9 mouse cellular contexts compared by ENCODE assay signal in genomic region chr5:149329098-149329887, GRCm38 (mm10).
DNase-seq lines count a peak whose midpoint lies in the region; ATAC-seq and TF ChIP-seq lines count a peak whose summit lies in the region.
"Had no signal": no experiment of that assay in that cellular context is flagged by ENCODE, and none has a peak within 500 bp of the region (broad histone marks: within the 10 kb centered on the region; RNA-seq: fewer than 3 reads in every experiment).

No protein-coding gene starts in this region.

- DNase-seq in frontal cortex, adult 2 months (ENCODE audit: extremely low spot score in 1 of 2, low spot score in 1 of 2), result no peak
- peak; percentile 40 for DNase-seq in embryonic facial prominence, embryonic 14.5 days (ENCODE audit: low spot score)
- DNase-seq in kidney, adult 8-10 months, result peak; percentile 70 to 86
- peak; percentile 69 for DNase-seq in lung, postnatal 36 days
- DNase-seq in gastrocnemius, adult 2 months, result no peak
- no peak for DNase-seq in ovary, postnatal 10 days (ENCODE audit: low spot score)
- DNase-seq: heart, postnatal 4 days had no signal

- H3K4me3 ChIP-seq in embryonic facial prominence, embryonic 14.5 days (ENCODE audit: low read depth, low read length), result no peak overlapping the region
- no peak overlapping the region for H3K4me3 ChIP-seq in gastrocnemius, adult 2 months

- no peaks in the 10 kb centered on the region for H3K36me3 ChIP-seq in embryonic facial prominence, embryonic 14.5 days (ENCODE audit: control insufficient read depth, insufficient read depth, low read length)

- H3K27me3 ChIP-seq in embryonic facial prominence, embryonic 14.5 days (replicated peaks; ENCODE audit: control insufficient read depth, insufficient read depth, low read length), result no peaks in the 10 kb centered on the region

- no peaks in the 10 kb centered on the region for H3K9me3 ChIP-seq in embryonic facial prominence, embryonic 14.5 days (ENCODE audit: control insufficient read depth, low read length)

- 36% methylated on average over 12 of the region's 12 CpGs for WGBS in embryonic facial prominence, embryonic 14.5 days

- H3K4me2 ChIP-seq in embryonic facial prominence, embryonic 14.5 days (ENCODE audit: low read depth, low read length), result no peak overlapping the region

- H3K27ac ChIP-seq in embryonic facial prominence, embryonic 14.5 days (replicated peaks; ENCODE audit: low read depth, low read length), result no peak overlapping the region; the same call in 1 of the 2 replicates
- H3K27ac ChIP-seq in gastrocnemius, adult 2 months, result no peak overlapping the region

- ATAC-seq in frontal cortex, adult (ENCODE audit: low TSS enrichment), result peak; percentile 42; the same call in 1 of the 2 replicates
- peak; percentile 59 for ATAC-seq in embryonic facial prominence, embryonic 14.5 days (ENCODE audit: low read depth)
- no peak for ATAC-seq in granulocyte monocyte progenitor cell, adult 5-6 weeks (replicated peaks; ENCODE audit: poor library complexity, severe bottlenecking)

- no peak for TF ChIP-seq CTCF in gastrocnemius, adult 2 months (IDR thresholded peaks at IDR 0.05)

- intact Hi-C loops in gastrocnemius, adult 2 months (cut with DNase I), result no loop called here

- no peak overlapping the region for H3K9ac ChIP-seq in embryonic facial prominence, embryonic 14.5 days (ENCODE audit: low read depth, low read length)

- H3K4me1 ChIP-seq in embryonic facial prominence, embryonic 14.5 days (ENCODE audit: control insufficient read depth, insufficient read depth, low read length), result peaks cover 22% of the 10 kb centered on the region

Comparison
In these comparisons a context has a peak if more than half of its experiments do, and no peak if none do; other contexts are left out.
1. DNase-seq: peak in embryonic facial prominence, embryonic 14.5 days (single experiment), kidney, adult 8-10 months (2 of 2) and lung, postnatal 36 days (single experiment); none in frontal cortex, adult 2 months (0 of 2), gastrocnemius, adult 2 months (single experiment) and ovary, postnatal 10 days (single experiment).